Mouse (Mus musculus) intestine, embryonic 15.5 days (tissue): ENCODE results near the gene Add1. TPM values are rescaled to one million over a fixed set of nuclear protein-coding genes. Genes with fewer than 3 reads are reported as not detected.

Experiments
- ATAC-seq: fragments of 200-750 bp; cut with Nextera tagmentation; 2 replicates; pipeline ENCODE4 v1.8.0; 2017; ENCODE audit warnings: moderate TSS enrichment, moderate library complexity
- H3K27ac ChIP-seq: fragments of 300-500 bp; sonication (generic); 2 replicates; pipeline ENCODE4 v1.5.1; 2015; ENCODE audit warnings: mild to moderate bottlenecking, inconsistent platforms
- H3K27me3 ChIP-seq: fragments of 300-500 bp; sonication (generic); replicated peaks from 2 replicates; pipeline ENCODE4 v1.6.1; 2015; ENCODE audit warnings: inconsistent platforms
- H3K36me3 ChIP-seq: fragments of 300-500 bp; sonication (generic); 2 replicates; pipeline ENCODE4 v1.6.1; 2015; ENCODE audit warnings: inconsistent platforms
- H3K4me1 ChIP-seq: fragments of 300-500 bp; sonication (generic); replicated peaks from 2 replicates; pipeline ENCODE4 v1.6.1; 2015; ENCODE audit warnings: inconsistent platforms
- H3K4me2 ChIP-seq: fragments of 300-500 bp; sonication (generic); replicated peaks from 2 replicates; pipeline ENCODE4 v1.6.1; 2015; ENCODE audit warnings: mild to moderate bottlenecking, inconsistent platforms
- H3K4me3 ChIP-seq: fragments of 300-500 bp; sonication (generic); replicated peaks from 2 replicates; pipeline ENCODE4 v1.5.1; 2015; ENCODE audit warnings: inconsistent platforms
- H3K9ac ChIP-seq: fragments of 300-500 bp; sonication (generic); 2 replicates; pipeline ENCODE4 v1.6.1; 2015; ENCODE audit warnings: inconsistent platforms
- H3K9me3 ChIP-seq: fragments of 300-500 bp; sonication (generic); 2 replicates; pipeline ENCODE4 v1.6.1; 2016; ENCODE audit warnings: inconsistent platforms
- WGBS: fragments of 180-500 bp; shearing (Covaris S2); methylation state at CpG from one replicate; pipeline ENCODE4 v1.1.7; 2015; 5-methylcytosine and 5-hydroxymethylcytosine counted together
- polyA plus RNA-seq: library from polyadenylated mRNA; unstranded; fragments of >200 nt; fragmentation: Nextera tagmentation; extraction: Ambion mirVana; gene quantifications from 2 replicates; pipeline ENCODE4 v1.2.1, GENCODE M21; 2015

Gene Add1
- polyA plus RNA-seq, 1 experiment from 2014 or later: 149 TPM

GRCm38 (mm10) chr5:34633641-34634040 is 60.2 kb downstream of the Add1 start:
- Histone ChIP-seq H3K27ac (no peak overlapping the region), H3K9ac (no peak overlapping the region), H3K4me2 (no peak overlapping the region), H3K4me3 (no peak overlapping the region), H3K27me3 (no peaks in the 10 kb centered on the region), H3K36me3 (peaks cover 39% of the 10 kb centered on the region), H3K9me3 (no peaks in the 10 kb centered on the region), H3K4me1 (peaks cover 13% of the 10 kb centered on the region)
- WGBS: 58% methylated on average over 4 of the region's 4 CpGs
- no peak for ATAC-seq

- peaks cover 46% of the 10 kb centered on the region for H3K36me3 ChIP-seq
- H3K27me3 ChIP-seq: no peaks in the 10 kb centered on the region
- H3K9ac ChIP-seq: no peak overlapping the region
Measured at GRCm38 (mm10) chr5:34634746-34635400, 61.4 kb downstream of the Add1 start.

GRCm38 (mm10) chr5:34635665-34636192 is 62.3 kb downstream of the Add1 start:
- Histone ChIP-seq H3K27ac (peak overlapping the region; percentile 91; the same call in 1 of the 2 replicates), H3K4me3 (peak overlapping the region; percentile 69), H3K4me1 (peaks cover 13% of the 10 kb centered on the region), H3K9me3 (no peaks in the 10 kb centered on the region), H3K9ac (peak overlapping the region; percentile 80), H3K36me3 (peaks cover 47% of the 10 kb centered on the region), H3K27me3 (no peaks in the 10 kb centered on the region), H3K4me2 (peak overlapping the region; percentile 95)
- WGBS: 62% methylated on average over 10 of the region's 10 CpGs
- no peak for ATAC-seq

More at GRCm38 (mm10) chr5:34634746-34635400, 61.4 kb downstream of the Add1 start:
- H3K9me3 ChIP-seq: no peaks in the 10 kb centered on the region
- 90% methylated on average over 13 of the region's 13 CpGs for WGBS
- ATAC-seq: no peak
- H3K27ac ChIP-seq: no peak overlapping the region
- no peak overlapping the region for H3K4me3 ChIP-seq
- peaks cover 13% of the 10 kb centered on the region for H3K4me1 ChIP-seq
- no peak overlapping the region for H3K4me2 ChIP-seq

GRCm38 (mm10) chr5:34636481-34637287 is 63.2 kb downstream of the Add1 start, which contains the start of gene Mfsd10:
TSS of gene Mfsd10 (minus strand) at chr5:34637212.
- Histone ChIP-seq H3K4me1 (peaks cover 13% of the 10 kb centered on the region), H3K4me2 (peak within 1 kb of the TSS; percentile 95), H3K4me3 (peak within 1 kb of the TSS; percentile 69), H3K27ac (peak within 1 kb of the TSS; percentile 91), H3K9ac (peak within 1 kb of the TSS; percentile 80), H3K27me3 (no peaks in the 10 kb centered on the region), H3K9me3 (no peaks in the 10 kb centered on the region), H3K36me3 (peaks cover 43% of the 10 kb centered on the region)
- under 1% methylated on average over 48 of the region's 48 CpGs for WGBS
- peak; percentile 91 for ATAC-seq

GRCm38 (mm10) chr5:34637591-34638156 is 64.2 kb downstream of the Add1 start:
- ATAC-seq: no peak
- Histone ChIP-seq H3K27me3 (no peaks in the 10 kb centered on the region), H3K9ac (peak overlapping the region; percentile 80; the same call in 1 of the 2 replicates), H3K9me3 (no peaks in the 10 kb centered on the region), H3K4me3 (no peak overlapping the region), H3K4me1 (peaks cover 13% of the 10 kb centered on the region), H3K27ac (no peak overlapping the region), H3K36me3 (peaks cover 41% of the 10 kb centered on the region), H3K4me2 (peak overlapping the region; percentile 95; the same call in 1 of the 2 replicates)
- 83% methylated on average over 7 of the region's 7 CpGs for WGBS

GRCm38 (mm10) chr5:34641991-34642390 is 68.5 kb downstream of the Add1 start:
- Histone ChIP-seq H3K9me3 (no peaks in the 10 kb centered on the region), H3K4me1 (0 out of 2 replicates have a peak, but pooled peaks cover 3% of the 10 kb centered on the region), H3K4me3 (no peak overlapping the region), H3K27ac (no peak overlapping the region), H3K27me3 (no peaks in the 10 kb centered on the region), H3K4me2 (no peak overlapping the region), H3K9ac (no peak overlapping the region), H3K36me3 (peaks cover 49% of the 10 kb centered on the region)
- 90% methylated on average over 3 of the region's 3 CpGs for WGBS
- ATAC-seq: no peak

GRCm38 (mm10) chr5:34642932-34643331 is 69.5 kb downstream of the Add1 start:
- H3K27ac ChIP-seq: no peak overlapping the region
- no peaks in the 10 kb centered on the region for H3K4me1 ChIP-seq
- H3K4me2 ChIP-seq: no peak overlapping the region
- H3K36me3 ChIP-seq: peaks cover 55% of the 10 kb centered on the region
- H3K9ac ChIP-seq: no peak overlapping the region
- peak; percentile 74 for ATAC-seq
- 69% methylated on average over 5 of the region's 5 CpGs for WGBS
- H3K9me3 ChIP-seq: no peaks in the 10 kb centered on the region
- no peak overlapping the region for H3K4me3 ChIP-seq
- no peaks in the 10 kb centered on the region for H3K27me3 ChIP-seq

GRCm38 (mm10) chr5:34647581-34647980 is 74.1 kb downstream of the Add1 start:
- H3K36me3 ChIP-seq: peaks cover 68% of the 10 kb centered on the region

GRCm38 (mm10) chr5:34652961-34653360 is 79.5 kb downstream of the Add1 start:
- Histone ChIP-seq H3K27me3 (no peaks in the 10 kb centered on the region), H3K9me3 (no peaks in the 10 kb centered on the region), H3K4me2 (no peak overlapping the region), H3K36me3 (peaks cover 60% of the 10 kb centered on the region), H3K27ac (no peak overlapping the region), H3K4me3 (no peak overlapping the region), H3K4me1 (no peaks in the 10 kb centered on the region), H3K9ac (no peak overlapping the region)
- ATAC-seq: no peak
- 84% methylated on average over 5 of the region's 5 CpGs for WGBS

More at GRCm38 (mm10) chr5:34647581-34647980, 74.1 kb downstream of the Add1 start:
- H3K4me2 ChIP-seq: no peak overlapping the region
- 50% methylated on average over 4 of the region's 4 CpGs for WGBS
- H3K9ac ChIP-seq: no peak overlapping the region
- ATAC-seq: no peak
- no peaks in the 10 kb centered on the region for H3K9me3 ChIP-seq
- no peaks in the 10 kb centered on the region for H3K4me1 ChIP-seq
- no peak overlapping the region for H3K27ac ChIP-seq
- no peak overlapping the region for H3K4me3 ChIP-seq
- H3K27me3 ChIP-seq: no peaks in the 10 kb centered on the region

- H3K36me3 ChIP-seq: peaks cover 48% of the 10 kb centered on the region
- ATAC-seq: no peak
Measured at GRCm38 (mm10) chr5:34654881-34655280, 81.4 kb downstream of the Add1 start.

GRCm38 (mm10) chr5:34657556-34657955 is 84.1 kb downstream of the Add1 start:
- Histone ChIP-seq H3K9ac (no peak overlapping the region), H3K9me3 (no peaks in the 10 kb centered on the region), H3K4me2 (no peak overlapping the region), H3K4me3 (no peak overlapping the region), H3K4me1 (peaks cover 5% of the 10 kb centered on the region; the same call in 1 of the 2 replicates), H3K36me3 (peaks cover 23% of the 10 kb centered on the region), H3K27ac (no peak overlapping the region), H3K27me3 (no peaks in the 10 kb centered on the region)
- no peak for ATAC-seq
- 79% methylated on average over 8 of the region's 8 CpGs for WGBS

More at GRCm38 (mm10) chr5:34654881-34655280, 81.4 kb downstream of the Add1 start:
- Histone ChIP-seq H3K4me2 (no peak overlapping the region), H3K4me3 (no peak overlapping the region), H3K9me3 (no peaks in the 10 kb centered on the region), H3K27ac (no peak overlapping the region), H3K27me3 (no peaks in the 10 kb centered on the region), H3K9ac (no peak overlapping the region), H3K4me1 (peaks cover 5% of the 10 kb centered on the region; the same call in 1 of the 2 replicates)
- WGBS: 73% methylated on average over 9 of the region's 9 CpGs
